Mouse (Mus musculus): ENCODE data around the gene Ndufs1.

- no peak for TF ChIP-seq POLR2A (IDR thresholded peaks at IDR 0.05; ENCODE audit: control insufficient read depth, extremely low read depth, insufficient read depth, low read length, poor library complexity)
- no peak for TF ChIP-seq CTCF (IDR thresholded peaks at IDR 0.05; ENCODE audit: borderline replicate concordance, control insufficient read depth, extremely low read depth, insufficient read depth, low read length, poor library complexity)
Observed at GRCm38 (mm10) chr1:63119675-63120074, 57.0 kb downstream of the Ndufs1 start.

Measured in thymus, adult 2 months (tissue).